Mouse (Mus musculus): ENCODE results near the gene Ropn1l.

Gene Ropn1l

GRCm38 (mm10) chr15:31442698-31443097 is 10.8 kb downstream of the Ropn1l start:
- DNase-seq, result no peak

GRCm38 (mm10) chr15:31441996-31442395 is 11.5 kb downstream of the Ropn1l start:
- DNase-seq, result no peak

GRCm38 (mm10) chr15:31436811-31437210 is 16.7 kb downstream of the Ropn1l start:
- DNase-seq, result no peak

- no peak for DNase-seq
Observed at GRCm38 (mm10) chr15:31436083-31436482, 17.5 kb downstream of the Ropn1l start.

- no peak for DNase-seq
Observed at GRCm38 (mm10) chr15:31433768-31434167, 19.8 kb downstream of the Ropn1l start.

- no peak for DNase-seq
Observed at GRCm38 (mm10) chr15:31431847-31432246, 21.7 kb downstream of the Ropn1l start.

GRCm38 (mm10) chr15:31430014-31430413 is 23.5 kb downstream of the Ropn1l start:
- no peak for DNase-seq

GRCm38 (mm10) chr15:31429429-31429828 is 24.1 kb downstream of the Ropn1l start:
- DNase-seq, result no peak

- no peak for DNase-seq
Observed at GRCm38 (mm10) chr15:31428571-31428970, 25.0 kb downstream of the Ropn1l start.

GRCm38 (mm10) chr15:31427390-31427789 is 26.1 kb downstream of the Ropn1l start:
- no peak for DNase-seq

- DNase-seq, result no peak
Observed at GRCm38 (mm10) chr15:31426066-31426706, 27.4 kb downstream of the Ropn1l start.

GRCm38 (mm10) chr15:31422649-31423369 is 30.7 kb downstream of the Ropn1l start:
- DNase-seq, result no peak

- DNase-seq, result peak; percentile 45 to 48
Observed at GRCm38 (mm10) chr15:31419037-31419436, 34.5 kb downstream of the Ropn1l start.

GRCm38 (mm10) chr15:31418686-31419024 is 34.9 kb downstream of the Ropn1l start:
- peak in 1 of 2 experiments; percentile 12 for DNase-seq

GRCm38 (mm10) chr15:31417796-31418685 is 35.5 kb downstream of the Ropn1l start:
- peak; percentile 72 to 73 for DNase-seq

GRCm38 (mm10) chr15:31417409-31417795 is 36.1 kb downstream of the Ropn1l start:
- DNase-seq, result peak; percentile 9 to 15

GRCm38 (mm10) chr15:31415181-31415580 is 38.4 kb downstream of the Ropn1l start:
- no peak for DNase-seq

- DNase-seq, result no peak
Observed at GRCm38 (mm10) chr15:31414179-31414898, 39.2 kb downstream of the Ropn1l start.

GRCm38 (mm10) chr15:31413662-31414061 is 39.9 kb downstream of the Ropn1l start:
- DNase-seq, result no peak

GRCm38 (mm10) chr15:31412933-31413332 is 40.6 kb downstream of the Ropn1l start:
- no peak for DNase-seq

GRCm38 (mm10) chr15:31412436-31412835 is 41.1 kb downstream of the Ropn1l start:
- DNase-seq, result no peak

- DNase-seq, result no peak
Observed at GRCm38 (mm10) chr15:31407490-31407889, 46.0 kb downstream of the Ropn1l start.

GRCm38 (mm10) chr15:31406881-31407280 is 46.7 kb downstream of the Ropn1l start:
- no peak for DNase-seq
